15 mouse cellular contexts compared by ENCODE assay signal in the genomic region with DNA sequence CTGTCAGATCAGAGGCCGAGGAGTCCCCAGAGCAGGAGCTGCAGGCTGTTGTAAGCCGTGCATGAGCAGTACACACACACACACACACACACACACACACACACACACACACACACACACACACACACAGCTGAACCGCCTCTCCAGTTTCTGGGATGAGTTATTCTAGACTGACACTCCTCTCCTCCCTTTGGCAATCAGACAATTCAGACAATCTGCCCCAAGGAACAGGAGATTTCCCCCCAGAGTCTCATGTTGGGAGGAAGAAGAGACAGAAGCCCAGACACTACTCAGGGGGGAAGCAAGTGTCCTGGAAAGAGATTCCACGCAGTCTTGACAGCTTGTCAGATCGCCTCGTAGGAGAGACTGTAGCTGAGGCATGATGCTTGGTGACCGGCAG. TPM values are rescaled to one million over a fixed set of nuclear protein-coding genes. Genes with fewer than 3 reads are reported as not detected.
DNase-seq lines count a peak whose midpoint lies in the region; ATAC-seq lines count a peak whose summit lies in the region.
"Had no signal": no experiment of that assay in that cellular context is flagged by ENCODE, and none has a peak within 500 bp of the region (broad histone marks: within the 10 kb centered on the region; RNA-seq: fewer than 3 reads in every experiment).

No protein-coding gene starts in this region.

- H3K27ac ChIP-seq in forebrain, embryonic 10.5 days, result peak overlapping the region; percentile 27; the same call in 1 of the 2 replicates
- H3K27ac ChIP-seq in forebrain, embryonic 15.5 days (replicated peaks), result no peak overlapping the region
- peak overlapping the region; percentile 67 for H3K27ac ChIP-seq in midbrain, embryonic 14.5 days (replicated peaks; ENCODE audit: low read depth, low read length)
- H3K27ac ChIP-seq: embryonic facial prominence, embryonic 15.5 days; heart, adult 2 months; intestine, embryonic 15.5 days had no signal

- no peak overlapping the region for H3K4me2 ChIP-seq in forebrain, embryonic 15.5 days (replicated peaks)
- no peak overlapping the region for H3K4me2 ChIP-seq in midbrain, embryonic 14.5 days (ENCODE audit: low read length)
- H3K4me2 ChIP-seq: embryonic facial prominence, embryonic 15.5 days; intestine, embryonic 15.5 days had no signal

- peaks cover 66% of the 10 kb centered on the region for H3K4me1 ChIP-seq in forebrain, embryonic 10.5 days
- peaks cover 24% of the 10 kb centered on the region for H3K4me1 ChIP-seq in forebrain, embryonic 15.5 days
- peaks cover 30% of the 10 kb centered on the region for H3K4me1 ChIP-seq in midbrain, embryonic 14.5 days (ENCODE audit: control insufficient read depth, insufficient read depth, low read length)

- no peak for ATAC-seq in forebrain, embryonic 15.5 days (replicated peaks)
- ATAC-seq in midbrain, embryonic 14.5 days (ENCODE audit: low FRiP score, low TSS enrichment), result no peak
- ATAC-seq: intestine, embryonic 15.5 days had no signal

- peaks cover 36% of the 10 kb centered on the region for H3K27me3 ChIP-seq in forebrain, embryonic 10.5 days (ENCODE audit: poor library complexity, severe bottlenecking)
- no peaks in the 10 kb centered on the region for H3K27me3 ChIP-seq in forebrain, embryonic 15.5 days
- H3K27me3 ChIP-seq in midbrain, embryonic 14.5 days (ENCODE audit: control insufficient read depth, insufficient read depth, low read length), result no peaks in the 10 kb centered on the region
- H3K27me3 ChIP-seq: embryonic facial prominence, embryonic 15.5 days; intestine, embryonic 15.5 days had no signal

- 62% methylated on average over 7 of the region's 7 CpGs for WGBS in forebrain, embryonic 10.5 days
- 23% methylated on average over 7 of the region's 7 CpGs for WGBS in forebrain, embryonic 15.5 days
- WGBS in midbrain, embryonic 14.5 days, result 41% methylated on average over 7 of the region's 7 CpGs

- H3K36me3 ChIP-seq in forebrain, embryonic 10.5 days (replicated peaks), result no peaks in the 10 kb centered on the region
- H3K36me3 ChIP-seq in forebrain, embryonic 15.5 days, result no peaks in the 10 kb centered on the region
- no peaks in the 10 kb centered on the region for H3K36me3 ChIP-seq in midbrain, embryonic 14.5 days (ENCODE audit: control insufficient read depth, insufficient read depth, low read length)
- H3K36me3 ChIP-seq: embryonic facial prominence, embryonic 15.5 days; intestine, embryonic 15.5 days had no signal

- no peaks in the 10 kb centered on the region for H3K9me3 ChIP-seq in forebrain, embryonic 10.5 days
- H3K9me3 ChIP-seq in forebrain, embryonic 15.5 days, result no peaks in the 10 kb centered on the region
- no peaks in the 10 kb centered on the region for H3K9me3 ChIP-seq in midbrain, embryonic 14.5 days (ENCODE audit: control insufficient read depth, low read length)
- H3K9me3 ChIP-seq: embryonic facial prominence, embryonic 15.5 days; intestine, embryonic 15.5 days had no signal

- H3K9ac ChIP-seq in forebrain, embryonic 15.5 days (replicated peaks), result no peak overlapping the region
- no peak overlapping the region for H3K9ac ChIP-seq in midbrain, embryonic 14.5 days (replicated peaks; ENCODE audit: low read length)
- H3K9ac ChIP-seq: embryonic facial prominence, embryonic 15.5 days; intestine, embryonic 15.5 days had no signal

- no peak for DNase-seq in forebrain, embryonic 10.5 days (ENCODE audit: extremely low spot score, low spot score)
- peak; percentile 73 for DNase-seq in retina, postnatal 1 day
- no peak for DNase-seq in retina, embryonic 14.5 days (ENCODE audit: low spot score)
- DNase-seq in midbrain, embryonic 14.5 days, result peak; percentile 42
- DNase-seq in left cerebral cortex, adult 8-10 months (ENCODE audit: low spot score in 2 of 2), result no peak
- DNase-seq in MN1 (ENCODE audit: low spot score), result no peak
- no peak for DNase-seq in layer of hippocampus, adult 9-10 months (ENCODE audit: low spot score)
- DNase-seq: adrenal gland, postnatal 10 days; cerebellum, postnatal 14 days; heart, adult 2 months; kidney, postnatal 14 days; lung, postnatal 36 days had no signal

- no peak overlapping the region for H3K4me3 ChIP-seq in forebrain, embryonic 10.5 days
- no peak overlapping the region for H3K4me3 ChIP-seq in forebrain, embryonic 15.5 days
- H3K4me3 ChIP-seq in midbrain, embryonic 14.5 days (replicated peaks; ENCODE audit: low read depth, low read length), result no peak overlapping the region
- H3K4me3 ChIP-seq: embryonic facial prominence, embryonic 15.5 days; heart, adult 2 months; intestine, embryonic 15.5 days had no signal

RNA-seq across cellular contexts. Expression of gene Uqcc2, which starts 5.6 kb away (rescaled TPM):
- polyA plus RNA-seq in forebrain, embryonic 10.5 days (2016; fragmentation: Nextera tagmentation; extraction: Ambion mirVana), result 394 and 405 TPM in 2 replicates
- 278 and 295 TPM in 2 replicates for polyA plus RNA-seq in forebrain, embryonic 15.5 days (2015; fragmentation: Nextera tagmentation; extraction: Ambion mirVana)
- polyA plus RNA-seq in midbrain, embryonic 14.5 days (2014; fragmentation: Nextera tagmentation; extraction: Ambion mirVana), result 353 and 471 TPM in 2 replicates
- total RNA-seq in left cerebral cortex, adult 8-10 months (2022), result 100 to 1,000 TPM; 226 to 249 (median 237) TPM

RNA-seq across cellular contexts. Expression of gene Ip6k3, which starts 28.3 kb away (rescaled TPM):
- 0.06 TPM in 1 of 2 replicates, not detected in the other for polyA plus RNA-seq in forebrain, embryonic 10.5 days (2016; fragmentation: Nextera tagmentation; extraction: Ambion mirVana)
- polyA plus RNA-seq in forebrain, embryonic 15.5 days (2015; fragmentation: Nextera tagmentation; extraction: Ambion mirVana), result 0.17 and 0.31 TPM in 2 replicates
- 0.20 and 0.36 TPM in 2 replicates for polyA plus RNA-seq in midbrain, embryonic 14.5 days (2014; fragmentation: Nextera tagmentation; extraction: Ambion mirVana)
- total RNA-seq in left cerebral cortex, adult 8-10 months (2022), result 1 to 10 TPM in 3 of 4 experiments, under 1 TPM in 1; 0.74 to 2.6 (median 1.6) TPM

Comparison
In these comparisons a context has a peak if more than half of its experiments do, and no peak if none do; other contexts are left out.
1. DNase-seq: peak in retina, postnatal 1 day (single experiment) and midbrain, embryonic 14.5 days (single experiment); none in forebrain, embryonic 10.5 days (single experiment), retina, embryonic 14.5 days (single experiment), left cerebral cortex, adult 8-10 months (0 of 2), MN1 (single experiment) and layer of hippocampus, adult 9-10 months (single experiment).